Mouse (Mus musculus): ENCODE results near the gene Mical1. TPM values are rescaled to one million over a fixed set of nuclear protein-coding genes. Genes with fewer than 3 reads are reported as not detected.

Gene Mical1
- total RNA-seq (2022): 1 to 10 TPM; 2.2 to 4.0 (median 3.5) TPM

- peak; percentile 50 to 55 for DNase-seq (ENCODE audit: low spot score in 2 of 2)
Measured at GRCm38 (mm10) chr10:41476171-41477017, at the start of gene Mical1. Mical1 (plus strand) TSS chr10:41476314.

GRCm38 (mm10) chr10:41426368-41426767 lies 49.7 kb upstream of the Mical1 start:
- no peak for DNase-seq (ENCODE audit: low spot score in 2 of 2)

- DNase-seq (ENCODE audit: low spot score in 2 of 2): peak; percentile 12 to 36
Measured at GRCm38 (mm10) chr10:41434624-41435023, 41.5 kb upstream of the Mical1 start.

- no peak for DNase-seq (ENCODE audit: low spot score in 2 of 2)
Measured at GRCm38 (mm10) chr10:41435141-41435540, 41.0 kb upstream of the Mical1 start.

GRCm38 (mm10) chr10:41448216-41448615 lies 27.9 kb upstream of the Mical1 start:
- no peak for DNase-seq (ENCODE audit: low spot score in 2 of 2)

GRCm38 (mm10) chr10:41449684-41450083 lies 26.4 kb upstream of the Mical1 start:
- no peak for DNase-seq (ENCODE audit: low spot score in 2 of 2)

GRCm38 (mm10) chr10:41450137-41450670 lies 25.9 kb upstream of the Mical1 start, which contains the start of gene Zbtb24:
Zbtb24 (plus strand) TSS chr10:41450383.
- peak; percentile 92 for DNase-seq (ENCODE audit: low spot score in 2 of 2)

- no peak for DNase-seq (ENCODE audit: low spot score in 2 of 2)
Measured at GRCm38 (mm10) chr10:41450780-41451522, 25.2 kb upstream of the Mical1 start.

GRCm38 (mm10) chr10:41451656-41452055 lies 24.5 kb upstream of the Mical1 start:
- DNase-seq (ENCODE audit: low spot score in 2 of 2): no peak

GRCm38 (mm10) chr10:41452791-41453190 lies 23.3 kb upstream of the Mical1 start:
- no peak for DNase-seq (ENCODE audit: low spot score in 2 of 2)

- no peak for DNase-seq (ENCODE audit: low spot score in 2 of 2)
Measured at GRCm38 (mm10) chr10:41459990-41460389, 16.1 kb upstream of the Mical1 start.

GRCm38 (mm10) chr10:41460501-41460900 lies 15.6 kb upstream of the Mical1 start:
- no peak for DNase-seq (ENCODE audit: low spot score in 2 of 2)

GRCm38 (mm10) chr10:41461057-41461722 lies 14.9 kb upstream of the Mical1 start:
- DNase-seq (ENCODE audit: low spot score in 2 of 2): no peak

- no peak for DNase-seq (ENCODE audit: low spot score in 2 of 2)
Measured at GRCm38 (mm10) chr10:41464401-41464955, 11.6 kb upstream of the Mical1 start.

GRCm38 (mm10) chr10:41467325-41467724 lies 8.8 kb upstream of the Mical1 start:
- no peak for DNase-seq (ENCODE audit: low spot score in 2 of 2)

- DNase-seq (ENCODE audit: low spot score in 2 of 2): no peak
Measured at GRCm38 (mm10) chr10:41470693-41471092, 5.4 kb upstream of the Mical1 start.

GRCm38 (mm10) chr10:41472534-41472933 lies 3.6 kb upstream of the Mical1 start:
- DNase-seq (ENCODE audit: low spot score in 2 of 2): no peak

GRCm38 (mm10) chr10:41472962-41473481 lies 3.1 kb upstream of the Mical1 start:
- DNase-seq (ENCODE audit: low spot score in 2 of 2): no peak

- DNase-seq (ENCODE audit: low spot score in 2 of 2): no peak
Measured at GRCm38 (mm10) chr10:41473782-41474468, 2.2 kb upstream of the Mical1 start.

GRCm38 (mm10) chr10:41474981-41475391 lies 1.1 kb upstream of the Mical1 start:
- DNase-seq (ENCODE audit: low spot score in 2 of 2): no peak

GRCm38 (mm10) chr10:41477018-41477277 lies 834 bp downstream of the Mical1 start:
- no peak for DNase-seq (ENCODE audit: low spot score in 2 of 2)

Measured in gastrocnemius, adult 8-10 months (tissue).